Mouse (Mus musculus): ENCODE data around the gene Syde1.

- TF ChIP-seq GATA1 (IDR thresholded peaks at IDR 0.05; ENCODE audit: borderline replicate concordance, low read length) (no peak), FLI1 (IDR thresholded peaks at IDR 0.05; ENCODE audit: low read length) (no peak)
Observed at GRCm38 (mm10) chr10:78594157-78594556, 2.4 kb upstream of the Syde1 start.
